Mouse (Mus musculus): ENCODE measurements at regions not wholly inside any gene's neighbourhood (a gene's known extent, or its start where the extent isn't known, plus 50 kb on each side); places are given as distances from the start of the nearest gene placed in this dataset.

DNA sequence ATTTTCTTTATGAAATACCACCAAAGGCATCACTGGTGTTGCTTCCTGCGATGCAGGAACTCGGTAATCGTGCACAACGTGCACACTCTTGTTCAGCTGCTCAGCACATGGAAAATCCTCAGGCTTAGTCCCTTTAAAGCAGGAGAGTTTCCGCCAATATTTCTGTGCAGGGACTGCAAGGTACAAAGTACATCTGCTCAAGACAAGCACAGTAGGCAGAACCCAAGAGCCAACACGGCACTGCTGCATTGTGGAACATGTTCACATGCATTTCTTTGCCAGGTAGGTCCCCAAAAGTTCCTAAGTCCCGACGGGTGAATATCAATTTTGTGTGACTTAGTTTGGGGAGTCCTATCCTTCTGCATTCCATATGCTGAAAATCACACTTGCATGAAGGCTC is 808.0 kb upstream of the Pou3f3 start:
- Histone ChIP-seq H3K9me3 (ENCODE audit: control insufficient read depth, low read length) (no peaks in the 10 kb centered on the region), H3K4me2 (ENCODE audit: low read length) (no peak overlapping the region), H3K4me1 (ENCODE audit: control insufficient read depth in 2 of 2, insufficient read depth in 2 of 2, low read length in 2 of 2) (no peaks in the 10 kb centered on the region), H3K9ac (ENCODE audit: low read length) (no peak overlapping the region), H3K27me3 (ENCODE audit: control insufficient read depth, insufficient read depth, low read length) (no peaks in the 10 kb centered on the region), H3K4me3 (ENCODE audit: control insufficient read depth in 1 of 2, insufficient read depth in 1 of 2, low read depth in 1 of 2, low read length in 2 of 2) (no peak overlapping the region), H3K36me3 (ENCODE audit: control insufficient read depth, insufficient read depth, low read length) (no peaks in the 10 kb centered on the region), H3K27ac (replicated peaks in 1 of 2; ENCODE audit: control insufficient read depth in 1 of 2, insufficient read depth in 1 of 2, low read depth in 2 of 2, low read length in 2 of 2) (no peak overlapping the region)
- ATAC-seq (ENCODE audit: insufficient number of reproducible peaks, insufficient read depth, low FRiP score, low read depth) = no peak
- 89% methylated on average over 8 of the region's 8 CpGs for WGBS

DNA sequence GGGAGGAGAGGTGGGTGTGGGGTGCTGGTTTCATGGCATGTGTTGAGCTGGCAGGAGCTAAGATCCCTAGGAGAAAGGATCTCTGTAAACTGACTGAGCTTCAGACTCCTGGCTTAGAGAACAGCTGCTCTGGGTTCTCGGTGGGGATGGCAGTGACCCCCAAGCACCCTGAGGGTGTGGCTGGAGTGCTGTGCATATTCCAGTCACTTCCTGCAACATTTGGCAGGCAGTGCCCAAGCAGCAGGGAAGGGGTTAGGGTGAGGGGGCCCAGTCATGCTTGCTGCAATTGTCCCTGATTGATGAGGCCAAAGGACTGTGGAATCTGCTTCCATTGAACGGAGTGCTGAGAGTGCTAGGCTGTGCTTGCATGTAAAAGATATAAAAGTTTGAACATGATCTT is 807.4 kb upstream of the Pou3f3 start:
- no peak overlapping the region for H3K4me2 ChIP-seq (ENCODE audit: low read length)
- no peaks in the 10 kb centered on the region for H3K9me3 ChIP-seq (ENCODE audit: control insufficient read depth, low read length)
- no peak overlapping the region for H3K9ac ChIP-seq (ENCODE audit: low read length)
- 32% methylated on average over 2 of the region's 2 CpGs for WGBS
- no peaks in the 10 kb centered on the region for H3K4me1 ChIP-seq (ENCODE audit: control insufficient read depth in 2 of 2, insufficient read depth in 2 of 2, low read length in 2 of 2)
- no peak for ATAC-seq (ENCODE audit: insufficient number of reproducible peaks, insufficient read depth, low FRiP score, low read depth)
- no peaks in the 10 kb centered on the region for H3K27me3 ChIP-seq (ENCODE audit: control insufficient read depth, insufficient read depth, low read length)
- H3K36me3 ChIP-seq (ENCODE audit: control insufficient read depth, insufficient read depth, low read length) = no peaks in the 10 kb centered on the region
- H3K4me3 ChIP-seq (ENCODE audit: control insufficient read depth in 1 of 2, insufficient read depth in 1 of 2, low read depth in 1 of 2, low read length in 2 of 2) = no peak overlapping the region
- H3K27ac ChIP-seq (replicated peaks in 1 of 2; ENCODE audit: control insufficient read depth in 1 of 2, insufficient read depth in 1 of 2, low read depth in 2 of 2, low read length in 2 of 2) = no peak overlapping the region

DNA sequence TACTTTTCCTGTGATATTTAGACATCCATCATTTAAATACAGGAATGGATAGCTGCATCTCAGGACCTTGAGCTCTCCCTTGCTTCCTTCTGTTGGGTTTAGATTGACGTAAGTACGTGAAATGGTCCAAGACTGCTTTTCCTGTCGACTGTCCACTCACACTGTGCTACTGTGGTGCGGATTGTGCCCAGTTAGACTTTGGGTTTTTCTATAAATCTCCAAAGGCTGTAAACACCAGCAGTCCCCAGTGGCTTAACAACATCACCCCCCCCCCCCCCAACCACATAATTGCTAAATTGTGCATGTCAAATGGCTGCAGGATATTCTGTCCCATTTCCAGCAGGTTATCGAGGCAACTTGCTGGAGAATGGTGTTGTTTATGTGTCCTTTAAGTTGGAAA is 806.6 kb upstream of the Pou3f3 start:
- Histone ChIP-seq H3K9ac (ENCODE audit: low read length) (no peak overlapping the region), H3K36me3 (ENCODE audit: control insufficient read depth, insufficient read depth, low read length) (no peaks in the 10 kb centered on the region), H3K4me2 (ENCODE audit: low read length) (no peak overlapping the region), H3K27me3 (ENCODE audit: control insufficient read depth, insufficient read depth, low read length) (no peaks in the 10 kb centered on the region), H3K9me3 (ENCODE audit: control insufficient read depth, low read length) (no peaks in the 10 kb centered on the region), H3K4me1 (ENCODE audit: control insufficient read depth in 2 of 2, insufficient read depth in 2 of 2, low read length in 2 of 2) (no peaks in the 10 kb centered on the region), H3K27ac (replicated peaks in 1 of 2; ENCODE audit: control insufficient read depth in 1 of 2, insufficient read depth in 1 of 2, low read depth in 2 of 2, low read length in 2 of 2) (no peak overlapping the region), H3K4me3 (ENCODE audit: control insufficient read depth in 1 of 2, insufficient read depth in 1 of 2, low read depth in 1 of 2, low read length in 2 of 2) (no peak overlapping the region)
- 77% methylated on average over 5 of the region's 5 CpGs for WGBS
- ATAC-seq (ENCODE audit: insufficient number of reproducible peaks, insufficient read depth, low FRiP score, low read depth) = no peak

DNA sequence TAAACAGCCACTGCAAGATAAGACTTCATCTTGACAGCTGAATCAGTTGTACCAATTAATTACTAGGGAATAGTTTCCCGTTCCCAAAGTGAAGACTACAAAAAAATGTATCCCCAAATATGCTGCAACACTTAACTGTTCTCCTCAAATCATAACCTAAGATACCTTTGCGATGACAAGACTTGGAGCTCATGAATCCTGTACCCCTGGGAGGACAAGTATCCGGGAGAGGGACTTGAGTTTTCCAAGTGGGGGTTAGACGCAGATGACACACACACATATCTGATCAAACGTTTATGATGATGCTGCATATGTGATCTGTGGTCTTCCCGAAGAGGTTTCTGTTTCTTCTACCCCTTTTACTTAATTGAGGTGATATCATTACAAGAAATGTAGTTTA is 805.6 kb upstream of the Pou3f3 start:
- Histone ChIP-seq H3K9me3 (ENCODE audit: control insufficient read depth, low read length) (no peaks in the 10 kb centered on the region), H3K27me3 (ENCODE audit: control insufficient read depth, insufficient read depth, low read length) (no peaks in the 10 kb centered on the region), H3K27ac (replicated peaks in 1 of 2; ENCODE audit: control insufficient read depth in 1 of 2, insufficient read depth in 1 of 2, low read depth in 2 of 2, low read length in 2 of 2) (no peak overlapping the region), H3K4me2 (ENCODE audit: low read length) (no peak overlapping the region), H3K9ac (ENCODE audit: low read length) (no peak overlapping the region), H3K36me3 (ENCODE audit: control insufficient read depth, insufficient read depth, low read length) (no peaks in the 10 kb centered on the region), H3K4me3 (ENCODE audit: control insufficient read depth in 1 of 2, insufficient read depth in 1 of 2, low read depth in 1 of 2, low read length in 2 of 2) (no peak overlapping the region), H3K4me1 (ENCODE audit: control insufficient read depth in 2 of 2, insufficient read depth in 2 of 2, low read length in 2 of 2) (no peaks in the 10 kb centered on the region)
- no peak for ATAC-seq (ENCODE audit: insufficient number of reproducible peaks, insufficient read depth, low FRiP score, low read depth)
- WGBS = 69% methylated on average over 6 of the region's 6 CpGs

DNA sequence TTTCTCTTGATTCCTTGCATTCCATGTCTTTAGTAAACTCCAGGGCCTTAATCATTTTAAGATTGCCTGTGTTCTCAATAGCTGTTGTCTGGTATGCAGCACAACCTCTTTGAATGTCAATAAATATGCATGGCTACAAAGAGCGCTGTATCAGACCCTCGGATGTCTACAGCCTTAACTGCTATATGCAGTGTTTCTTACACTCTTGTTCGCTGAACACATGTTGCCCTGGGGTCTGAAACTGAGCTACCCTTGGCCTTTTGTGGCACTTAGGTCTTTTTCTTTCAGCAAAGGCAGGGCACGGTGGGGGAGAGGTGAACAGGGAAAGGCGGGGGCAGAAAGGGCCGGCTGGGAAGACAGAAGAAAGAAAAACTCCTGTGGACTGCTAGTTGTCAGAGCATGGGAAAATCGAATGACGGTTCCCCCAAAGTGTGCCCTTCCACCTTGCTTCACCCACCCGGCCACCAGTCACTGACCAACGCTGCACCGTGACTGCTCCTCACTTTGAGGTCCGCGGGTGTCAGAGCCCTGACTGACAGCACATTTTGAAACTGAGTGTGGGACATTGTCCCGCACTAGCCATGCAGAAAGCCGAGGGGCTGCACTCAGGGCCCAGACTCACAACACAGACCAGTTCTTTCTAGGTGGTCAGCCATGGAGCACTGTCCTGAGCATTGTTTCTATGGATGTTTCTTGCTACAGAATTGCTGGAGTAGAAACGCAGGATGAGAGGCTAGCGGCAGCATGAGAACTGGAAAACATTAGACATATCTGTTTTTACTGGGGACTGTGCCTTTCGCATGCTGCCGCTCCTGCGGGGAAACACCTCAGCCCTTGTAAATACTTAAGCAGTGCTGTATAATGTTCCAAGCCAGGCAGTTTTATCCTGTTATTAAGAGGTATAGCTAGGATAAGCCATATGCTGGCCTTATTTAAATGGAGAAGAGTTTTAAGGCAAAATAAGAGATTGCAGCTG is 804.6 kb upstream of the Pou3f3 start:
- no peaks in the 10 kb centered on the region for H3K9me3 ChIP-seq (ENCODE audit: control insufficient read depth, low read length)
- whole genome bisulfite sequencing = 76% methylated on average over 20 of the region's 20 CpGs
- H3K4me1 ChIP-seq (ENCODE audit: control insufficient read depth in 2 of 2, insufficient read depth in 2 of 2, low read length in 2 of 2) = no peaks in the 10 kb centered on the region
- H3K4me3 ChIP-seq (ENCODE audit: control insufficient read depth in 1 of 2, insufficient read depth in 1 of 2, low read depth in 1 of 2, low read length in 2 of 2) = no peak overlapping the region
- no peak overlapping the region for H3K9ac ChIP-seq (ENCODE audit: low read length)
- no peaks in the 10 kb centered on the region for H3K36me3 ChIP-seq (ENCODE audit: control insufficient read depth, insufficient read depth, low read length)
- no peak overlapping the region for H3K27ac ChIP-seq (replicated peaks in 1 of 2; ENCODE audit: control insufficient read depth in 1 of 2, insufficient read depth in 1 of 2, low read depth in 2 of 2, low read length in 2 of 2)
- no peak overlapping the region for H3K4me2 ChIP-seq (ENCODE audit: low read length)
- no peaks in the 10 kb centered on the region for H3K27me3 ChIP-seq (ENCODE audit: control insufficient read depth, insufficient read depth, low read length)
- ATAC-seq (ENCODE audit: insufficient number of reproducible peaks, insufficient read depth, low FRiP score, low read depth) = no peak

DNA sequence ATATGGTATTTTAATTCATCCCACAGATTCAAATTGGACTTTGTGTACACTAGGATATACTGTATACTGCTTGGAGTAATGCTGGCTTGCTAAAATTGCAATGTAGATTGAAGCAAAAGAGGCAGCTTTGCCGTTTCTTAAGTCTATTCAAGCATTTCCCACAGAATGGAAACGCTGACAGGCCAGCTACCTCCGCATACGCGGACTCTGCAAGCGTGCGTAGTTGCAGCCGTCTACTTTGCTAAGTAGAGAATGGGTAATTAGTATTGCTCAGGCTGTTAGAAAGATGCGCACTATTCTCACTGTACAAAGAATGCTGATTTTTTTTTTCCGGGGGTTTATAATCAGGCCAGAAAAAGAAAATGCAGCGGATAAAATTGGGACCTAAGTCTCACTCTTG is 803.8 kb upstream of the Pou3f3 start:
- Histone ChIP-seq H3K4me2 (ENCODE audit: low read length) (no peak overlapping the region), H3K4me3 (ENCODE audit: control insufficient read depth in 1 of 2, insufficient read depth in 1 of 2, low read depth in 1 of 2, low read length in 2 of 2) (no peak overlapping the region), H3K9me3 (ENCODE audit: control insufficient read depth, low read length) (no peaks in the 10 kb centered on the region), H3K27ac (replicated peaks in 1 of 2; ENCODE audit: control insufficient read depth in 1 of 2, insufficient read depth in 1 of 2, low read depth in 2 of 2, low read length in 2 of 2) (no peak overlapping the region), H3K27me3 (ENCODE audit: control insufficient read depth, insufficient read depth, low read length) (no peaks in the 10 kb centered on the region), H3K4me1 (ENCODE audit: control insufficient read depth in 2 of 2, insufficient read depth in 2 of 2, low read length in 2 of 2) (no peaks in the 10 kb centered on the region), H3K9ac (ENCODE audit: low read length) (no peak overlapping the region), H3K36me3 (ENCODE audit: control insufficient read depth, insufficient read depth, low read length) (no peaks in the 10 kb centered on the region)
- WGBS = 92% methylated on average over 11 of the region's 11 CpGs
- ATAC-seq (ENCODE audit: insufficient number of reproducible peaks, insufficient read depth, low FRiP score, low read depth) = no peak

DNA sequence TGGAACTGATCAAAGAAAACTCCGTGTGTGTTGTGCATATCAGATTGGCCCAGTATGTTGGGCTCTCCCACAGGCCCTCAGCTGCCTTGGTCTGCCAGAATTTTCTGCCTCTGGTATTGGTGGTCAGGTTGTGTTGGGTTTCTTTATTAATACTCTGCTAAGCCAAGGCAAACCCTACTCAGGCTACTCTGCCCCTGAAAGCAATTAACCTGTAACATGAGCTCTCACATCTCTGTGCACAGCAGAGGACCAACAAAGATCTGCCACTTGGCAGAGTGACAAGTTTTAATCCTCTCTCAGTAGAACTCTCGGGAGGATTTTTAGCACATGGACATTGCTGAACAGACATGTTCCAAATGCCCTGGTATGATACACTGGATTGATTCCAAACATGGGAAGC is 803.2 kb upstream of the Pou3f3 start:
- no peaks in the 10 kb centered on the region for H3K27me3 ChIP-seq (ENCODE audit: control insufficient read depth, insufficient read depth, low read length)
- H3K4me2 ChIP-seq (ENCODE audit: low read length) = no peak overlapping the region
- no peaks in the 10 kb centered on the region for H3K9me3 ChIP-seq (ENCODE audit: control insufficient read depth, low read length)
- no peak overlapping the region for H3K27ac ChIP-seq (replicated peaks in 1 of 2; ENCODE audit: control insufficient read depth in 1 of 2, insufficient read depth in 1 of 2, low read depth in 2 of 2, low read length in 2 of 2)
- no peak overlapping the region for H3K4me3 ChIP-seq (ENCODE audit: control insufficient read depth in 1 of 2, insufficient read depth in 1 of 2, low read depth in 1 of 2, low read length in 2 of 2)
- H3K4me1 ChIP-seq (ENCODE audit: control insufficient read depth in 2 of 2, insufficient read depth in 2 of 2, low read length in 2 of 2) = no peaks in the 10 kb centered on the region
- no peak for ATAC-seq (ENCODE audit: insufficient number of reproducible peaks, insufficient read depth, low FRiP score, low read depth)
- no peak overlapping the region for H3K9ac ChIP-seq (ENCODE audit: low read length)
- WGBS = 33% methylated on average over 2 of the region's 2 CpGs
- H3K36me3 ChIP-seq (ENCODE audit: control insufficient read depth, insufficient read depth, low read length) = no peaks in the 10 kb centered on the region

Measured in heart, embryonic 14.5 days (tissue).